Mouse (Mus musculus) embryonic facial prominence, embryonic 14.5 days (tissue): ENCODE measurements around the gene Ctxn2. TPM values are rescaled to one million over a fixed set of nuclear protein-coding genes. Genes with fewer than 3 reads are reported as not detected.
"Not testable (repeated sequence)": the region's sequence is repeated elsewhere in the genome, so short reads cannot be mapped to it uniquely, and the experiment has no call there.

Source experiments
- ATAC-seq: fragments of 200-750 bp; cut with Nextera tagmentation; 2 replicates; pipeline ENCODE4 v1.8.0; 2017; ENCODE audit warnings: low read depth, moderate number of reproducible peaks, moderate TSS enrichment
- DNase-seq: peaks from one replicate; pipeline ENCODE4 v3.0.0-alpha.2; 2015; ENCODE audit warnings: low spot score
- H3K27ac ChIP-seq: fragments of 300-500 bp; sonication (generic); replicated peaks from 2 replicates; pipeline ENCODE4 v1.5.1; 2014; ENCODE audit warnings: low read depth, mild to moderate bottlenecking, low read length, moderate library complexity
- H3K27me3 ChIP-seq: fragments of 300-500 bp; sonication (generic); replicated peaks from 2 replicates; pipeline ENCODE4 v1.6.1; 2014; ENCODE audit warnings: low read length; ENCODE audit not compliant: control insufficient read depth, insufficient read depth
- H3K36me3 ChIP-seq: fragments of 300-500 bp; sonication (generic); 2 replicates; pipeline ENCODE4 v1.6.1; 2014; ENCODE audit warnings: low read length, mixed read lengths; ENCODE audit not compliant: control insufficient read depth, insufficient read depth
- H3K4me1 ChIP-seq: fragments of 300-500 bp; sonication (generic); 2 replicates; pipeline ENCODE4 v1.6.1; 2014; ENCODE audit warnings: antibody characterized with exemption, low read length; ENCODE audit not compliant: control insufficient read depth, insufficient read depth
- H3K4me2 ChIP-seq: fragments of 300-500 bp; sonication (generic); 2 replicates; pipeline ENCODE4 v1.6.1; 2014; ENCODE audit warnings: low read depth, mild to moderate bottlenecking, low read length, moderate library complexity, mixed read lengths
- H3K4me3 ChIP-seq: fragments of 300-500 bp; sonication (generic); 2 replicates; pipeline ENCODE4 v1.5.1; 2014; ENCODE audit warnings: low read depth, mild to moderate bottlenecking, low read length
- H3K9ac ChIP-seq: fragments of 300-500 bp; sonication (generic); 2 replicates; pipeline ENCODE4 v1.6.1; 2014; ENCODE audit warnings: low read depth, mild to moderate bottlenecking, low read length, moderate library complexity, mixed read lengths
- H3K9me3 ChIP-seq: fragments of 300-500 bp; sonication (generic); 2 replicates; pipeline ENCODE4 v1.6.1; 2016; ENCODE audit warnings: low read length; ENCODE audit not compliant: control insufficient read depth
- WGBS: fragments of 180-500 bp; shearing (Covaris S2); extraction: QIAGEN DNeasy Blood & Tissue Kit; methylation state at CpG from one replicate; pipeline ENCODE4 v1.1.7; 2014; 5-methylcytosine and 5-hydroxymethylcytosine counted together
- polyA plus RNA-seq: library from polyadenylated mRNA; unstranded; fragments of >200 nt; fragmentation: Nextera tagmentation; extraction: Ambion mirVana; gene quantifications from 2 replicates; pipeline ENCODE4 v1.2.1, GENCODE M21; 2014

Ctxn2 gene
- polyA plus RNA-seq, result not detected in 2 replicates

- Histone ChIP-seq H3K4me3 (peak within 1 kb of the TSS; percentile 33), H3K4me2 (peak within 1 kb of the TSS; percentile 70), H3K4me1 (peaks cover 8% of the 10 kb centered on the region; the same call in 1 of the 2 replicates), H3K9me3 (no peaks in the 10 kb centered on the region), H3K36me3 (no peaks in the 10 kb centered on the region), H3K27ac (no peak within 1 kb of the TSS), H3K27me3 (no peaks in the 10 kb centered on the region; the same call in 1 of the 2 replicates), H3K9ac (no peak within 1 kb of the TSS)
- DNase-seq (peak; percentile 88), ATAC-seq (peak; percentile 86)
- under 1% methylated on average over 39 of the region's 39 CpGs for WGBS
Observed at GRCm38 (mm10) chr2:125135903-125136811, at the start of gene Ctxn2. Gene Ctxn2 (plus strand): TSS chr2:125136692.

- H3K27ac ChIP-seq, result no peak overlapping the region
- ATAC-seq (no peak), DNase-seq (no peak)
- no peaks in the 10 kb centered on the region for H3K9me3 ChIP-seq
- H3K9ac ChIP-seq, result no peak overlapping the region
- no peaks in the 10 kb centered on the region for H3K4me1 ChIP-seq
- no peak overlapping the region for H3K4me2 ChIP-seq
- peaks cover 70% of the 10 kb centered on the region for H3K36me3 ChIP-seq
- WGBS, result 95% methylated on average over 7 of the region's 7 CpGs
- H3K27me3 ChIP-seq, result no peaks in the 10 kb centered on the region
- H3K4me3 ChIP-seq, result no peak overlapping the region
Observed at GRCm38 (mm10) chr2:125088757-125089156, 47.7 kb upstream of the Ctxn2 start.

- 79% methylated on average over 3 of the region's 3 CpGs for WGBS
- H3K4me2 ChIP-seq, result not testable (repeated sequence)
Observed at GRCm38 (mm10) chr2:125092123-125092522, 44.4 kb upstream of the Ctxn2 start.

GRCm38 (mm10) chr2:125104491-125104890, 32.0 kb upstream of the Ctxn2 start:
- not testable (repeated sequence) for ATAC-seq, H3K9me3 ChIP-seq, H3K4me1 ChIP-seq, H3K4me2 ChIP-seq, H3K27ac ChIP-seq, DNase-seq, H3K27me3 ChIP-seq, H3K9ac ChIP-seq, H3K4me3 ChIP-seq
- H3K36me3 ChIP-seq, result peaks cover 67% of the 10 kb centered on the region
- 97% methylated on average over 13 of the region's 13 CpGs for WGBS

More at GRCm38 (mm10) chr2:125092123-125092522, 44.4 kb upstream of the Ctxn2 start:
- peaks cover 68% of the 10 kb centered on the region for H3K36me3 ChIP-seq
- not testable (repeated sequence) for H3K27ac ChIP-seq, ATAC-seq, H3K27me3 ChIP-seq, H3K4me1 ChIP-seq, H3K4me3 ChIP-seq, H3K9me3 ChIP-seq, DNase-seq, H3K9ac ChIP-seq

- H3K4me2 ChIP-seq, H3K9ac ChIP-seq, ATAC-seq, DNase-seq, H3K4me1 ChIP-seq, H3K4me3 ChIP-seq, H3K27me3 ChIP-seq, H3K9me3 ChIP-seq, H3K27ac ChIP-seq: not testable (repeated sequence)
- 97% methylated on average over 4 of the region's 4 CpGs for WGBS
- H3K36me3 ChIP-seq, result peaks cover 63% of the 10 kb centered on the region
Observed at GRCm38 (mm10) chr2:125106536-125106935, 30.0 kb upstream of the Ctxn2 start.

- no peaks in the 10 kb centered on the region for H3K27me3 ChIP-seq
- H3K27ac ChIP-seq, result no peak overlapping the region
- ATAC-seq (no peak), DNase-seq (no peak)
- peaks cover 9% of the 10 kb centered on the region for H3K4me1 ChIP-seq
- H3K4me3 ChIP-seq, result no peak overlapping the region
- peaks cover 13% of the 10 kb centered on the region; the same call in 1 of the 2 replicates for H3K36me3 ChIP-seq
- no peaks in the 10 kb centered on the region for H3K9me3 ChIP-seq
- WGBS, result 81% methylated on average over 6 of the region's 6 CpGs
- no peak overlapping the region for H3K4me2 ChIP-seq
- H3K9ac ChIP-seq, result no peak overlapping the region
Observed at GRCm38 (mm10) chr2:125119381-125120110, 16.9 kb upstream of the Ctxn2 start.

GRCm38 (mm10) chr2:125122288-125122623, 14.2 kb upstream of the Ctxn2 start:
- peak overlapping the region; percentile 79 for H3K4me3 ChIP-seq
- peak overlapping the region; percentile 63 for H3K4me2 ChIP-seq
- peak overlapping the region; percentile 98 for H3K9ac ChIP-seq
- ATAC-seq, result peak; percentile 35; the same call in 1 of the 2 replicates
- H3K27me3 ChIP-seq, result no peaks in the 10 kb centered on the region
- H3K36me3 ChIP-seq, result no peaks in the 10 kb centered on the region
- no peaks in the 10 kb centered on the region for H3K9me3 ChIP-seq
- H3K4me1 ChIP-seq, result peaks cover 9% of the 10 kb centered on the region
- DNase-seq, result peak; percentile 25
- WGBS, result 2% methylated on average over 4 of the region's 4 CpGs
- peak overlapping the region; percentile 95; the same call in 1 of the 2 replicates for H3K27ac ChIP-seq

- Histone ChIP-seq H3K9me3 (no peaks in the 10 kb centered on the region), H3K4me1 (peaks cover 9% of the 10 kb centered on the region), H3K4me3 (peak overlapping the region; percentile 79), H3K27me3 (no peaks in the 10 kb centered on the region), H3K9ac (peak overlapping the region; percentile 98), H3K27ac (peak overlapping the region; percentile 95), H3K4me2 (peak overlapping the region; percentile 63), H3K36me3 (no peaks in the 10 kb centered on the region)
- peak; percentile 73 for ATAC-seq
- peak; percentile 54 for DNase-seq
- WGBS, result under 1% methylated on average over 36 of the region's 59 CpGs
Observed at GRCm38 (mm10) chr2:125122624-125123476, 13.6 kb upstream of the Ctxn2 start.
